Mouse (Mus musculus) embryonic fibroblast, embryonic 13.5 days (primary cell): ENCODE measurements around the gene Olfr1417.

Experiments used
- CTCF ChIP-seq: IDR thresholded peaks from 2 replicates; pipeline ENCODE4 v1.5.1; 2011; ENCODE audit warnings: mild to moderate bottlenecking, control low read depth, low read length, moderate library complexity, borderline replicate concordance; ENCODE audit not compliant: insufficient read depth
- POLR2A ChIP-seq: IDR thresholded peaks from 2 replicates; pipeline ENCODE4 v1.6.1; 2011; ENCODE audit warnings: low read depth, mild to moderate bottlenecking, control low read depth, low read length, moderate library complexity

DNA sequence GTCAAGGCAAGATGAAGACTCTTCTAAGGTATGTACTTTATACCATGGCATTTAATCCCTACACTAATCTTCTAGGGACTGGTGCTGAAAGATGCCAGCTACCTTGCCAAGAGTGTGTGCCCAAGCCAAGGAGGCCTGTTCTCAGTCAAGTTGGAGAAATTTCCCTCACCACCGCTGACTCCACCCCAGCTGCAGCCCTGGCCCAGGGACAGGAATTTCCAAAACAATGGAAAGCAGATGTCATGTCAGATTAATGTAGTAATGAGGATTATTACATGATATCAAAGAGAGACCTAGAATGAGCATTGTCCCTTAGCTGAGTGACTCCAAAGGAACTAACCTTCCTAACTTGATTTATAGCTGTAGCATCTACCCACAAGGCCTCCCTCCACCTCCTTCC lies 28.2 kb downstream of the Olfr1417 start:
- TF ChIP-seq POLR2A = no peak
- TF ChIP-seq CTCF = no peak
